Mouse (Mus musculus) midbrain, embryonic 12.5 days (tissue): Measurements from ENCODE around the gene Fam221b. TPM values are rescaled to one million over a fixed set of nuclear protein-coding genes. Genes with fewer than 3 reads are reported as not detected.
A peak's percentile ranks its signal among the peaks of the same experiment; 100 is the strongest.

Source experiments
- ATAC-seq: fragments of 200-750 bp; cut with Nextera tagmentation; 2 replicates; pipeline ENCODE4 v1.8.0; 2017; ENCODE audit warnings: low read depth, moderate TSS enrichment, moderate library complexity; ENCODE audit not compliant: low FRiP score
- H3K27ac ChIP-seq: fragments of 300-500 bp; sonication (generic); replicated peaks from 2 replicates; pipeline ENCODE4 v1.5.1; 2016; ENCODE audit warnings: mild to moderate bottlenecking
- H3K27me3 ChIP-seq: fragments of 300-500 bp; sonication (generic); 2 replicates; pipeline ENCODE4 v1.6.1; 2016; ENCODE audit warnings: mild to moderate bottlenecking
- H3K36me3 ChIP-seq: fragments of 300-500 bp; sonication (generic); 2 replicates; pipeline ENCODE4 v1.6.1; 2016
- H3K4me1 ChIP-seq: fragments of 300-500 bp; sonication (generic); 2 replicates; pipeline ENCODE4 v1.6.1; 2016
- H3K4me2 ChIP-seq: fragments of 300-500 bp; sonication (generic); replicated peaks from 2 replicates; pipeline ENCODE4 v1.6.1; 2016; ENCODE audit warnings: mild to moderate bottlenecking, moderate library complexity
- H3K4me3 ChIP-seq: fragments of 300-500 bp; sonication (generic); 2 replicates; pipeline ENCODE4 v1.5.1; 2016; ENCODE audit warnings: mild to moderate bottlenecking
- H3K9ac ChIP-seq: fragments of 300-500 bp; sonication (generic); replicated peaks from 2 replicates; pipeline ENCODE4 v1.6.1; 2016; ENCODE audit warnings: mild to moderate bottlenecking, moderate library complexity
- H3K9me3 ChIP-seq: fragments of 300-500 bp; sonication (generic); 2 replicates; pipeline ENCODE4 v1.6.1; 2016; ENCODE audit warnings: mild to moderate bottlenecking
- WGBS: fragments of 180-500 bp; shearing (Covaris S2); methylation state at CpG from one replicate; pipeline ENCODE4 v1.1.7; 2016; 5-methylcytosine and 5-hydroxymethylcytosine counted together
- polyA plus RNA-seq: library from polyadenylated mRNA; unstranded; fragments of >200 nt; fragmentation: Nextera tagmentation; extraction: Ambion mirVana; gene quantifications from 2 replicates; pipeline ENCODE4 v1.2.1, GENCODE M21; 2016

Gene Fam221b
- polyA plus RNA-seq, 1 experiment from 2014 or later = 2.8 TPM

DNA sequence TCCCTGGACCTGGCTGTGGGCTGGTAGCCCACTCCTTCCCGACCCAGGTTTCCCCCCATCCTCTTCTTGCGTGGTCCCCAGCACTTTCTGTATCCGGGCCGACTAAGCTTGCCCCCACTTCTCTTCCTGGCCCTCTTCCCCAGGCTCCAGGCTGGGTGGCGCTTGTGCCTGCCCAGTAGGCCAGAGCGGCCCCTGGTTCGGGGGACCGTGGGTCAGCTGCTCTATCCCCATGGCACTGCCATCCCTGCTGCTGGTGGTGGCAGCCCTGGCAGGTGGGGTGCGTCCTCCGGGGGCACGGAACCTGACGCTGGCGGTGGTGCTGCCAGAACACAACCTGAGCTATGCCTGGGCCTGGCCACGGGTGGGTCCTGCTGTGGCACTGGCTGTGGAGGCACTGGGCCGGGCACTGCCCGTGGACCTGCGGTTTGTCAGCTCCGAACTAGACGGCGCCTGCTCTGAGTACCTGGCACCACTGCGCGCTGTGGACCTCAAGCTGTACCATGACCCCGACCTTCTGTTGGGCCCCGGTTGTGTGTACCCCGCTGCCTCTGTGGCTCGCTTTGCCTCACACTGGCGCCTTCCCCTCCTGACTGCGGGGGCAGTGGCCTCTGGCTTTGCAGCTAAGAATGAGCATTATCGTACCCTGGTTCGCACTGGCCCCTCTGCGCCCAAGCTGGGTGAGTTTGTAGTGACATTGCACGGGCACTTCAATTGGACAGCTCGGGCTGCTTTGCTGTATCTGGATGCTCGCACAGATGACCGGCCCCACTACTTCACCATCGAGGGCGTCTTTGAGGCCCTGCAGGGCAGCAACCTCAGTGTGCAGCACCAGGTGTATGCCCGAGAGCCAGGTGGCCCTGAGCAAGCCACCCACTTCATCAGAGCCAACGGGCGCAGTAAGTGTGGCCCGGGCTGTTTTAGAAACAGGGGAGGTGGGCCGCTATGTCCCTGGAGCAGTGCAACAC lies 36.7 kb downstream of the Fam221b start:
- Histone ChIP-seq H3K4me1 (peaks cover 34% of the 10 kb centered on the region), H3K27me3 (peaks cover 23% of the 10 kb centered on the region), H3K9me3 (no peaks in the 10 kb centered on the region), H3K9ac (peak overlapping the region; percentile 90), H3K4me3 (peak overlapping the region; percentile 68), H3K27ac (peak overlapping the region; percentile 86), H3K4me2 (peak overlapping the region; percentile 80), H3K36me3 (no peaks in the 10 kb centered on the region)
- WGBS = 44% methylated on average over 42 of the region's 42 CpGs
- ATAC-seq = no peak

DNA sequence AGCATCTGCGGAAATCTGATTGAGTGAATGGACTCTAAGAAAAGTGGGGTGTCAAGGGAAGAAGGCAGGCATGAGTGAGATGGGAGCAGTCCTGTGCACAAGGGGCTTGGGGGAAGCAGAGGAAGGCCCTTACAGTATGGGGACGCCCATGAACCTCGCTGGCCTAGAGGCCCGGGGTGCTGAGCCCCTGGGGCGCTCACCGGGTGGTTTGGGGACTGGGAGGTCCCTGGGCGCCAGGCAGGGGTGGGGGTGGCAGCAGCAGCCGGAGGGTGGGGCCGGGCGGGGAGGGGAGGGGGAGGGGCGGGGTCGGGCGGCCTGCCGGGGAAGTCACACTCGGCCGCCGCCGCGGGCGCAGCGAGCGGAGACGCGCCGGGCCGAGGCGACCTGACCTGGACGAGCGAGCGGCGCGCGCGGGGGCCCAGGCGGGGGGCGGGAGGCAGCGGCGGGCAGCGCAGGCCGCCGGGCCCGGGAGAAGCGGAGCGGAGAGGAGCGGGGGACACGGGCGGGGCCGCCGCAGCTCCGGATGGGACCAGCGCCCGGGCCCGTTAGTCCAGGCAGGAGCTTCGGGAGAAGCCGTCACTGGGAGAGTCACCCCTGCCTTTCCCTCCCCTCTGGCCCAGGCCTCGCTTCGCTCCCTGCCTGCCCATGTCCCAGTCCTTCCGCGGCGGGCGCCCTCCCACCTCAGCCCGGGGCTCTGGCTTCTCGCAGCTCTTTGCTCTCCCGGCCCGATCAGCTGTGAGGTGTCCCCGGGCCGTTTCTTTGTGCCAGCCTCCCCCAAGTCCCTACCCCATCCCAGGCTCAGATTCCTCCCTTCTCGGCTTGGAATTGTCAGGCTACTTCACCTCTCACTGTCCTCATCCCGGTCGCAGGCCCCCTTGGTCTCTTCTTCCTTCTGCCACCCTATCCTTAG lies 37.6 kb downstream of the Fam221b start, which contains the start of gene Npr2:
Gene Npr2, plus strand, starts transcription at position 890 of the 910 bp plus-strand sequence.
- Histone ChIP-seq H3K27me3 (peaks cover 23% of the 10 kb centered on the region), H3K9me3 (0 out of 2 replicates have a peak, but pooled peaks cover under 1% of the 10 kb centered on the region), H3K36me3 (no peaks in the 10 kb centered on the region), H3K27ac (peak within 1 kb of the TSS; percentile 86), H3K4me2 (peak within 1 kb of the TSS; percentile 80), H3K4me1 (peaks cover 34% of the 10 kb centered on the region), H3K4me3 (peak within 1 kb of the TSS; percentile 68), H3K9ac (peak within 1 kb of the TSS; percentile 90)
- WGBS = under 1% methylated on average over 31 of the region's 70 CpGs
- peak; percentile 53 for ATAC-seq

DNA sequence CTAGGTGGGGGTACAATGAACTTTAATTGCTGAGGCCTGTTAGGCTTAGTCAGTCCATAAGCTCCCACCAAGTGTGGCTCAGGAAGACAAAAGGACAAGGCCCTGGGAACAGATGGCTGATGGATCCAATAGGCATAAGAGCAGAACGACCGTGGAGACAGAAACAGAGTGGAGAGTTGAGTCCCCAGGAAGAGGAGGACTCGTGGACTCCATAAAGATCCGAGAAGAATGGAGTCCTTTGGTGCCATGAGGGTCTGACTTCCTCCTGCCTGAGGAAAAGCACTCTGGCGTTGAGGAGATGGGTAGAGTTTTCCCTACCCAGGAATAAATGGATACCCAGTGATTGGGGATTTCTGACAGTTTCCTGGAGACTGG lies 38.3 kb downstream of the Fam221b start:
- peak; percentile 39; the same call in 1 of the 2 replicates for ATAC-seq
- Histone ChIP-seq H3K36me3 (no peaks in the 10 kb centered on the region), H3K4me2 (peak overlapping the region; percentile 80), H3K27me3 (peaks cover 23% of the 10 kb centered on the region), H3K27ac (peak overlapping the region; percentile 86), H3K9me3 (peaks cover 3% of the 10 kb centered on the region; the same call in 1 of the 2 replicates), H3K4me1 (peaks cover 34% of the 10 kb centered on the region), H3K9ac (no peak overlapping the region), H3K4me3 (peak overlapping the region; percentile 68)
- 16% methylated on average over 5 of the region's 5 CpGs for WGBS

DNA sequence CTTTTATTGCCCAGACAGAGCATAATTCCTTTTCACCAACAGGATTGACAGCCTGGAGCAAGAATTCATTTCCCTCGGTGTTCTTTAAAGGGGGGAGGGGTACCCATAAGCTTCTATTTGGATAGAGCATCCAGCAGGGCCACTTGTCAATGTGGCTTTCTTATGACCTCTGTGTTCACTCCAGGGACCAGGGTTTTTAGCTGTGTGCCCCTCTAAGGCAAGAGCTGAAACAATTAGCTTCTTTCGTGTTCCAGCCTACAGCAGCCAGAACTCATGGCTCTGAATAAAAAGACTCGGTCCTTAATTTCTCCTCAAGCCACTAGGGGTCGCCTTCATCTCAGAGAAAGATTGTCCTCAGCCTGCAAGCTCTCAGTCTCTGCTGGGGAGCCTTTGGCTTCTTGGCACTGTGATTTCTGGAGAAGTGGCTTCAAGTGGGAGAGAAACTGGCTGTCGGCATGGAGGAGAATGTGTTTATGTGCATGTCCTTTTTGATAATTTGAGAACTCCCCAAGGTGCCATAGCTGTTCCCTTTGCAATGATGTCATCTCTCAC lies 38.8 kb downstream of the Fam221b start:
- H3K9ac ChIP-seq = no peak overlapping the region
- H3K27ac ChIP-seq = peak overlapping the region; percentile 86
- H3K27me3 ChIP-seq = peaks cover 23% of the 10 kb centered on the region
- peaks cover 8% of the 10 kb centered on the region; the same call in 1 of the 2 replicates for H3K9me3 ChIP-seq
- 1% methylated on average over 5 of the region's 5 CpGs for WGBS
- ATAC-seq = peak; percentile 62
- no peaks in the 10 kb centered on the region for H3K36me3 ChIP-seq
- no peak overlapping the region for H3K4me3 ChIP-seq
- peaks cover 33% of the 10 kb centered on the region for H3K4me1 ChIP-seq
- H3K4me2 ChIP-seq = peak overlapping the region; percentile 80

DNA sequence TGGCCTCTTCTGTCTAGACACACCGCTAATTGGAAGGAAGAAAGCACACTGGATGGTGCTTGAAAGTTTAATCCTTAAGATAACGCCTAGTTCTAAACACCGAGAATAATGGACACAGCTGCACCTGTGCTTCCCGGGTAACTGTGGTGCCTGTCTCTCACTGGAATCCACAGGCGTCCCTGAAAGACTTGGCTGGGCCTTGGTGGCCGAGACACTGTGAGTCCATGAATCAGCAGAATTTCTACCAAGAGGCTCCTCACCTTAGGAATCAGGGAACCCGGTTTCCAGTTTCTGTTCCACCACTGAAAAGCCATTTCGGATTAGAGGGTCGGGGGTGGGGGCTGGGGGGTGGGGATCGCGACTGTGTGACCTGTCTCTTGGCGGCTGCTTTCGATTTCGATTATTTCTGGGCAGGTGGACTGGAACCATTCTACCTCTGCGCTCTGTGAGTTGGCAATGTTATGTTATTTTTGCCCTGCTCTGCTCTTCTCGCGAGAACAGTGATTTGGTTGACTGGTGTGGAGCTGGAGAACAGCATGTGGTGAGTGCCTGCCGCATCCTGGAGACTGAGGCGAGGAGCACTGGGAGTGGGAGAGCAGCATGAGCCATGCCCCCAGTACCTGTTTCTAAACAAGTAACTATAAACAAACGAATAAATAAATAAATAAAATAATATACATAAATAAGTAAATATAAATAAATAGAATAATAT lies 39.7 kb downstream of the Fam221b start:
- Histone ChIP-seq H3K4me1 (peaks cover 31% of the 10 kb centered on the region), H3K4me3 (no peak overlapping the region), H3K9me3 (peaks cover 15% of the 10 kb centered on the region; the same call in 1 of the 2 replicates), H3K4me2 (peak overlapping the region; percentile 27), H3K27ac (no peak overlapping the region), H3K27me3 (peaks cover 23% of the 10 kb centered on the region), H3K36me3 (no peaks in the 10 kb centered on the region), H3K9ac (no peak overlapping the region)
- 38% methylated on average over 20 of the region's 20 CpGs for WGBS
- no peak for ATAC-seq

DNA sequence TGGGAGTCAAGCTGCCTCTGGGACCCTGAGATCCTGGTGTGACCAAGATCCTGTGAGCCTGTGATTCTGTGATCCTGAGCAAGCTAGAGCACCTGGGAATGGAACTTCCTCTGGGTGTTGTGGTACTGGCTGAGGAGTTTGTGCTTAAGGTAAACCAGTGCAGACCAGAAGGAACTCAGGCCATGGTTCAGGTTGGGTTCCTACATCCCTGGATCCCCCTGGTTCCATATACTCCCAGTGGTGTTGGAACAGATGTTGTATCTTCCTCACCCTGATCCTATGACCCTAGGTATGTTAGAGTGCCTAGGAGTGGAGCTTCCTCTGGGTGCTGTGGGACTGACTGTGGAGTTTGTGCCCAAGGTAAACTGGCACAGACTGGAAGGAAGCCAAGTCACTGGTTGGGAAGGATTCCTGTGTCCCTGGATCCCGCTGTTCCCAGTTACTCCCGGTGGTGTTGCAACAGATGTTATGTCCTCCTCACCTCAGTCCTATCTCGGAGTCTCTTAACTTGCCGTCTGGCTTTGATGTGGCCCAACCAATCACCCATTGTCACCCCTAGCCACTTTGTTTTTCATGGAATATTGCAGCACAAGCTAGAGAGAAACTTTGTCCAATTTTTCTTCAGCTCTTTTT lies 48.7 kb downstream of the Fam221b start:
- Histone ChIP-seq H3K9me3 (peaks cover 9% of the 10 kb centered on the region; the same call in 1 of the 2 replicates), H3K4me1 (no peaks in the 10 kb centered on the region), H3K4me2 (no peak overlapping the region), H3K4me3 (no peak overlapping the region), H3K27me3 (no peaks in the 10 kb centered on the region; the same call in 1 of the 2 replicates), H3K9ac (no peak overlapping the region), H3K27ac (no peak overlapping the region), H3K36me3 (no peaks in the 10 kb centered on the region)
- WGBS = 83% methylated on average over 4 of the region's 4 CpGs
- ATAC-seq = no peak

DNA sequence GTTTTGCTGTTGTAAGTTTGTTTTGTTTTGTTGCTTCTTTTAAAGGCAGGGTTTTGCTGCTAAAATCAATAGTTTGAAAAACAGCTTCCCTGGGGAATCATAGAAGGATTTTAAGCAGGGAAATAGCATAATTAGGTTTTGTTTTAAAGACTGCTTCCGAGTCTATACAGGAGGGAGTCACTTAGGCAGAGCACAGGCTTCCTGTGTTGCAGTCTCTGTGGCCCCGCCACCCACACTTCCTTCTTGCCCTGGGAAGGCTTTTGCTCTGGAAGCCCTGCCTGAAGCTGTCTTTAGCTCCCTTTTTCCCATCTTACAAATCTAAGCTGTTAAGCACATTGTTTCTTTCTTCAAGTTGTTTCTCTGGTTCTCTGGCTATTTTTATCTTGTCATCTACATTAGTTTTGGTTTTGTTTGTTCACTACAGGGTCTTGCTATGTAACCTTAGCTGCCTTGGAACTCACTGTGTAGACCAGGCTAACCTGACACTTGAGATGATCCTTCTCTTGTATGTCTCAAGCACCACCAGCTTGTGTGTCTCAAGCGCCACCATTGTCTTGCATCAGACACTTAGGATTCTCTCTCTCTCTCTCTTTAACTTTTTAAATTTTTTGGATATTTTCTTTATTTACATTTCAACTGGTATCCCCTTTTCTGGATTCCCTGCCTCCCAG lies 55.8 kb downstream of the Fam221b start:
- H3K4me3 ChIP-seq = no peak overlapping the region
- no peaks in the 10 kb centered on the region for H3K36me3 ChIP-seq
- no peaks in the 10 kb centered on the region for H3K9me3 ChIP-seq
- H3K4me2 ChIP-seq = no peak overlapping the region
- H3K27ac ChIP-seq = no peak overlapping the region
- H3K9ac ChIP-seq = no peak overlapping the region
- H3K4me1 ChIP-seq = no peaks in the 10 kb centered on the region
- 63% methylated on average over 3 of the region's 3 CpGs for WGBS
- H3K27me3 ChIP-seq = no peaks in the 10 kb centered on the region
- no peak for ATAC-seq

DNA sequence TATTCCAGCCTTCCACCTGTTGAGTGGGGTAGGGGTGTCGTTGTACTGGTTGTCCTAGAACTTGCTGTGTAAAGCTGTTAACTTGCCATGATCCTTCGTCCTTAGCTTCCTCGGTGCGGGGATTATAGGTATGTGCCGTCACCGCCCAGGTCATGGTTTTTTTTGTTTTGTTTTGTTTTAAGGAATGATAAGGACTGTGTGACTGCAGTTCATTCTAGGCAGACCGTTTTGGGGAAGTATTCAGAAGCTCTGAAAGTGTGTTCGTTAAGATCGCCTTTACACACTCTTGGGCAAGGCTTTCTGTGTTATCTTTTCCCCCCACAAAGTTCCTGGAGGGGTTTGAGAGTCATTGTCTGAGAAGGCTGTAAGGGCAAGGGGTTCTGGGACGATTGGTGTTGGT lies 56.4 kb downstream of the Fam221b start:
- H3K27me3 ChIP-seq = no peaks in the 10 kb centered on the region
- H3K4me1 ChIP-seq = no peaks in the 10 kb centered on the region
- H3K9me3 ChIP-seq = no peaks in the 10 kb centered on the region
- no peaks in the 10 kb centered on the region for H3K36me3 ChIP-seq
- no peak overlapping the region for H3K4me2 ChIP-seq
- no peak overlapping the region for H3K9ac ChIP-seq
- no peak for ATAC-seq
- H3K27ac ChIP-seq = no peak overlapping the region
- WGBS = 79% methylated on average over 10 of the region's 10 CpGs
- H3K4me3 ChIP-seq = no peak overlapping the region
